Mouse (Mus musculus) gastrocnemius, postnatal 4 days (tissue): ENCODE measurements around the gene Tor3a. TPM values are rescaled to one million over a fixed set of nuclear protein-coding genes. Genes with fewer than 3 reads are reported as not detected.

Source experiments
- total RNA-seq, 2 experiments: library from RNA; stranded (reverse); gene quantifications; 2 replicates each; pipeline ENCODE4 v1.2.3; 2021

Tor3a gene
- total RNA-seq, 2 experiments from 2014 or later, result 6.8 to 8.0 TPM

Other genes starting within 250 kb of the Tor3a start
- gene Soat1, start 200.0 kb downstream of the Tor3a start, total RNA-seq, result 10 to 100 TPM; 22.3 to 24.3 TPM
- 10 to 100 TPM; 34.0 to 34.5 TPM for gene Gm10031, start 150.3 kb downstream of the Tor3a start, total RNA-seq
- 10 to 100 TPM; 21.0 to 22.3 TPM for gene Abl2, start 115.6 kb downstream of the Tor3a start, total RNA-seq
- gene Fam20b, start 44.7 kb upstream of the Tor3a start, total RNA-seq, result 10 to 100 TPM; 33.5 to 33.9 TPM
- 10 to 100 TPM; 80.8 to 88.8 TPM for gene Angptl1, start 164.2 kb upstream of the Tor3a start, total RNA-seq